Mouse (Mus musculus) liver, embryonic 14.5 days (tissue): ENCODE data around the gene Fam181a. TPM values are rescaled to one million over a fixed set of nuclear protein-coding genes. Genes with fewer than 3 reads are reported as not detected.

Experiments
- ATAC-seq: fragments of 200-750 bp; cut with Nextera tagmentation; 2 replicates; pipeline ENCODE4 v1.8.0; 2017; ENCODE audit warnings: moderate number of reproducible peaks, mild to moderate bottlenecking, moderate library complexity; ENCODE audit not compliant: insufficient read depth
- DNase-seq, 3 experiments: peaks; one replicate each; pipeline ENCODE4 v3.0.0-alpha.2; 2012 to 2013; ENCODE audit warnings: low read depth in 3 of 3, low spot score in 3 of 3
- H3K27ac ChIP-seq: fragments of 300-500 bp; sonication (generic); 2 replicates; pipeline ENCODE4 v1.5.1; 2014; ENCODE audit warnings: moderate library complexity, mild to moderate bottlenecking, control low read depth, inconsistent platforms
- H3K27me3 ChIP-seq: fragments of 300-500 bp; sonication (generic); 2 replicates; pipeline ENCODE4 v1.6.1; 2014; ENCODE audit warnings: mild to moderate bottlenecking, low read length, moderate library complexity; ENCODE audit not compliant: control insufficient read depth, insufficient read depth
- H3K36me3 ChIP-seq: fragments of 300-500 bp; sonication (generic); replicated peaks from 2 replicates; pipeline ENCODE4 v1.6.1; 2014; ENCODE audit warnings: low read depth; ENCODE audit not compliant: control insufficient read depth, insufficient read depth
- H3K4me1 ChIP-seq, 2 experiments: fragments of 200-500 bp in 1 of 2; fragments of 300-500 bp in 1 of 2; sonication (generic) in 1 of 2; replicated peaks; 2 replicates each; pipeline ENCODE4 v1.6.1; 2012 to 2014; ENCODE audit warnings: antibody characterized with exemption in 1 of 2, inconsistent platforms in 1 of 2, low read length in 1 of 2; ENCODE audit not compliant: control insufficient read depth in 2 of 2, insufficient read depth in 2 of 2
- H3K4me2 ChIP-seq: fragments of 300-500 bp; sonication (generic); 2 replicates; pipeline ENCODE4 v1.6.1; 2014; ENCODE audit warnings: low read depth, mild to moderate bottlenecking, control low read depth, moderate library complexity
- H3K4me3 ChIP-seq, 2 experiments: fragments of 200-500 bp in 1 of 2; fragments of 300-500 bp in 1 of 2; sonication (generic) in 1 of 2; 2 replicates each; pipeline ENCODE4 v1.5.1; 2012 to 2014; ENCODE audit warnings: low read depth in 2 of 2, low read length in 2 of 2, mild to moderate bottlenecking in 2 of 2, control low read depth in 1 of 2, inconsistent platforms in 1 of 2, moderate library complexity in 1 of 2; ENCODE audit not compliant: insufficient read depth in 1 of 2
- H3K9ac ChIP-seq: fragments of 300-500 bp; sonication (generic); replicated peaks from 2 replicates; pipeline ENCODE4 v1.6.1; 2014; ENCODE audit warnings: mild to moderate bottlenecking, control low read depth, moderate library complexity
- H3K9me3 ChIP-seq: fragments of 300-500 bp; sonication (generic); 2 replicates; pipeline ENCODE4 v1.6.1; 2016; ENCODE audit warnings: low read length, mixed read lengths; ENCODE audit not compliant: control insufficient read depth
- CTCF ChIP-seq: IDR thresholded peaks from 2 replicates; pipeline ENCODE4 v1.5.1; 2016; ENCODE audit warnings: antibody characterized with exemption, low read depth, control low read depth
- EP300 ChIP-seq: IDR thresholded peaks from 2 replicates; pipeline ENCODE4 v1.6.1; 2016; ENCODE audit warnings: antibody characterized with exemption, low read depth
- WGBS: fragments of 180-500 bp; shearing (Covaris S2); extraction: QIAGEN DNeasy Blood & Tissue Kit; methylation state at CpG from one replicate; pipeline ENCODE4 v1.1.7; 2014; ENCODE audit not compliant: insufficient replicate concordance; 5-methylcytosine and 5-hydroxymethylcytosine counted together
- polyA plus RNA-seq, 2 experiments: library from polyadenylated mRNA; depleted of rRNA in 1 of 2; stranded (reverse) in 1 of 2; unstranded in 1 of 2; fragments of >200 nt; fragmentation: Nextera tagmentation in 1 of 2; extraction: Ambion mirVana in 1 of 2; gene quantifications; 2 replicates each; pipeline versions ENCODE4 v1.2.1 to v1.2.3; 2012 to 2014

Fam181a gene
- polyA plus RNA-seq, 2 experiments, result not detected

DNA sequence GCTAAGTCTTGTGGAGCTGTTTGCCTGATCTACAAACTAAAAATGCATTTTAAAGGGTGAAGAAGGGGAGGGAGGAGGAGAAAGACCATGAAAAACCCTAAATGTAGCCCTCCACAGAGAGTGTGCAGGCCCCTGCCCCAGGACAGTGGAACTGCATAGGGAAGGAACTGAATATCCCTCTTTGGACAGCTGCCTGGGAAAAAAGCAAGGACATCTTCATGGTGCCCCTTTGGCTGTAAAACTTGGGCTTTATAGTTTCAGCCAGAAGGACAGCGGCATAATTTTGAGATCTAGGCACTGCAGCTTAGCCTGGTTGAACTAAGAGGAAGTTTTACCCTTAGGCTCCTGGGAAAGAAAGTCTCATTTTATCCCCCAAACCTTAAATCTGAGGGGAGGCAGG is 7.8 kb upstream of the Fam181a start:
- H3K27ac ChIP-seq, result no peak overlapping the region
- ATAC-seq (no peak), DNase-seq (no peak)
- H3K4me3 ChIP-seq, result no peak overlapping the region
- H3K4me2 ChIP-seq, result no peak overlapping the region
- no peaks in the 10 kb centered on the region for H3K4me1 ChIP-seq
- WGBS, result 75% methylated on average over 1 of the region's 1 CpGs
- no peak for TF ChIP-seq CTCF
- no peak for TF ChIP-seq EP300
- H3K9ac ChIP-seq, result no peak overlapping the region
- no peaks in the 10 kb centered on the region for H3K9me3 ChIP-seq
- H3K27me3 ChIP-seq, result no peaks in the 10 kb centered on the region
- no peaks in the 10 kb centered on the region for H3K36me3 ChIP-seq

DNA sequence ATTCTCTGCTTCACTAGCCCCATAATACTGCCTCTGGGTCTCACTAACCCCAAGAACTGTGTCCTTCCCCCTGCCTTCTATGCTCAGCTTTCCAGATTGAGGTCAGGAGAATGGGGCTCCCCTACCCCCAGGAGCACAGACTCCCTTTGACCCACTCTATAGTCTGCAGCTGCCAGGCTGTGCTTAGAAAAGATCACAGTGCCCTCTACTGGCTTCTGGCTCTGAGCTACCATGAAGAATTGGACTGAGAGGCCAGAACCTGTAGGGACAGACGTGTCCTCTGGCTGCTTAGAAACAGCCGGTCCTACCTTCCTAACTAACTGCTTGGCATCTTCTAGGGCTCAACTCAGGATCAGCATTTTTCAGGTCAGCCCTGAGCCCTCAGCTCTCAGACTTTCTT is 4.6 kb upstream of the Fam181a start:
- Histone ChIP-seq H3K9ac (no peak overlapping the region), H3K36me3 (no peaks in the 10 kb centered on the region), H3K27me3 (no peaks in the 10 kb centered on the region), H3K27ac (no peak overlapping the region), H3K4me2 (no peak overlapping the region), H3K4me3 (no peak overlapping the region), H3K9me3 (no peaks in the 10 kb centered on the region; the same call in 1 of the 2 replicates), H3K4me1 (no peaks in the 10 kb centered on the region; a peak in 1 of 4 replicates)
- DNase-seq (no peak), ATAC-seq (no peak)
- 27% methylated on average over 2 of the region's 2 CpGs for WGBS
- TF ChIP-seq CTCF (peak; percentile 24; the same call in 1 of the 2 replicates), EP300 (no peak)

DNA sequence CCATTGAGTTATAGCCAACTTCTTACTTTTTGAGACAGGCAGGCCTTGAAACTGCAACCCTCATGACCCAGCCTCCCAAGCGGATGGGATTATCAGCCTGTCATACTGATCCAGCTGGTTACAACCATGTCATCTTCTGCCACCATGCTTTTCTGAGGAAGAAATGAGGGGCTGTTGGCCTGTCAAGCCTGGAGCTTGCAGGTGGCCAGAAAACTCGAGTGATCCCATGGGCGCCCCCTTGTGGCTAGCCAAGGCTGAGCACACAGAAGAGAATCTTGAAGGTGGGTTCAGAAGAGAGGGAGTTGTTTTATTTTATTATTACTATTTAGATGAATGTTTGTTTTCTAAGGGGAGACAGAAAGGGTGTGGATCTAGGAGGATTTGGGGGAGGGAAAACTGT is 4.1 kb upstream of the Fam181a start:
- TF ChIP-seq CTCF, result peak; percentile 74
- TF ChIP-seq EP300, result no peak
- Histone ChIP-seq H3K9ac (no peak overlapping the region), H3K27ac (no peak overlapping the region), H3K36me3 (no peaks in the 10 kb centered on the region), H3K27me3 (no peaks in the 10 kb centered on the region), H3K4me3 (no peak overlapping the region), H3K9me3 (no peaks in the 10 kb centered on the region; the same call in 1 of the 2 replicates), H3K4me1 (no peaks in the 10 kb centered on the region; a peak in 1 of 4 replicates), H3K4me2 (no peak overlapping the region)
- WGBS, result 20% methylated on average over 3 of the region's 3 CpGs
- ATAC-seq (no peak), DNase-seq (no peak)

DNA sequence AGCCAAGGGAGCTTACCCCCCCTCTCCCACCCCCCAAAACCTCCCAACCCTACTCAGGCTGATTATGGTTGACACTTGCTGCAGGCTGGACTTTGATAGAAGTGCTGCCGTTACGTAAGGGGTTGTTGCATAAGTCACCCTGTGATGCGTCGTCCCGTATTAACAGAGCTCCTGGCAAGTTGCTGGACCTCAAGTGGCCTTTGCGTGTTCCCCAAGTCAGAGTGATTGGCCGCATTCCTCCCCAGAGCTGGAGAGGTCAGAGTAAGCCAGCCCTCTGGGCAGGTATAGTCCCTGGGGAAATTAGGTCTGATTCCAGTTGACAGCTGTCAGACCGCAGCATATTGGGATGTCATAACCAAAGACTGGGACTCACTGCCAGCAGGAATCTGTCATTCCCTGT is 1.1 kb downstream of the Fam181a start:
- Histone ChIP-seq H3K27ac (no peak overlapping the region), H3K27me3 (no peaks in the 10 kb centered on the region; the same call in 1 of the 2 replicates), H3K4me3 (no peak overlapping the region), H3K36me3 (no peaks in the 10 kb centered on the region), H3K9me3 (no peaks in the 10 kb centered on the region; the same call in 1 of the 2 replicates), H3K9ac (no peak overlapping the region), H3K4me1 (peaks cover 0 to 2% of the 10 kb centered on the region in 2 experiments; a peak in 1 of 4 replicates), H3K4me2 (no peak overlapping the region)
- peak; percentile 35; the same call in 1 of the 2 replicates for ATAC-seq
- no peak for DNase-seq
- TF ChIP-seq EP300 (no peak), CTCF (no peak)
- WGBS, result 66% methylated on average over 8 of the region's 8 CpGs

DNA sequence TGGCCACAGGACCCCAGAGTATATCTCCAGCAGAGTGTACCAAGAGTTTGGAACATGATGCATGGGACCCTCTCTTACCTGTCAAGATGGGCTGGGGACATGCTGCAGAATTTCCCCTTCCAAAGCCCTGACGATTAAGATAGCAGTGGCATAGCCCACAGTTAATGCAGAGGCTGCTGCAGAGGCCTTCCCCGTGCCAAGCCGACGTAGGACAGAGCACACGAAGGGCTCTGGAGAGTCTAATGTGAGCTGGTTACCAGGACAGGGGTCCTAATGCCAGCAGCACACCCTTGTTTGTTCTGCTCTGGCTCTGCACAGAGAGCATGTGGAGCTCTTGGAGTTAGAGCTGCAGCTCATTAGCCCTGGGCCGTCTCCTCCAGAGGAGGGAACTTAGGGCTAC is 2.5 kb downstream of the Fam181a start:
- peaks cover 0 to 2% of the 10 kb centered on the region in 2 experiments; a peak in 1 of 4 replicates for H3K4me1 ChIP-seq
- H3K9ac ChIP-seq, result no peak overlapping the region
- no peaks in the 10 kb centered on the region for H3K36me3 ChIP-seq
- H3K27ac ChIP-seq, result no peak overlapping the region
- H3K27me3 ChIP-seq, result no peaks in the 10 kb centered on the region; the same call in 1 of the 2 replicates
- H3K9me3 ChIP-seq, result no peaks in the 10 kb centered on the region; the same call in 1 of the 2 replicates
- 60% methylated on average over 6 of the region's 6 CpGs for WGBS
- DNase-seq, result no peak
- TF ChIP-seq CTCF (no peak), EP300 (no peak)
- ATAC-seq, result no peak
- H3K4me3 ChIP-seq, result no peak overlapping the region
- H3K4me2 ChIP-seq, result no peak overlapping the region
